Mouse (Mus musculus) right cerebral cortex, postnatal 4 days (tissue): ENCODE measurements around the gene Slc18b1.
A peak's percentile ranks its signal among the peaks of the same experiment; 100 is the strongest.
"Not testable (repeated sequence)": the region's sequence is repeated elsewhere in the genome, so short reads cannot be mapped to it uniquely, and the experiment has no call there.

Experiments used
- DNase-seq: peaks from one replicate; pipeline ENCODE4 v3.0.0-alpha.2; 2022

The Slc18b1 gene

GRCm38 (mm10) chr10:23796551-23797503 lies at the start of gene Slc18b1:
Slc18b1 (plus strand) TSS chr10:23796986.
- DNase-seq, result peak; percentile 52

GRCm38 (mm10) chr10:23754166-23754565 lies 42.6 kb upstream of the Slc18b1 start:
- DNase-seq, result no peak

- DNase-seq, result no peak
Observed at GRCm38 (mm10) chr10:23777288-23777945, 19.4 kb upstream of the Slc18b1 start.

GRCm38 (mm10) chr10:23780539-23781275 lies 16.1 kb upstream of the Slc18b1 start:
- no peak for DNase-seq

GRCm38 (mm10) chr10:23781760-23782735 lies 14.7 kb upstream of the Slc18b1 start:
- no peak for DNase-seq

- no peak for DNase-seq
Observed at GRCm38 (mm10) chr10:23782855-23783492, 13.8 kb upstream of the Slc18b1 start.

- DNase-seq, result no peak
Observed at GRCm38 (mm10) chr10:23783493-23783884, 13.3 kb upstream of the Slc18b1 start.

GRCm38 (mm10) chr10:23784121-23784520 lies 12.7 kb upstream of the Slc18b1 start:
- DNase-seq, result no peak

- DNase-seq, result not testable (repeated sequence)
Observed at GRCm38 (mm10) chr10:23785599-23785998, 11.2 kb upstream of the Slc18b1 start.

- no peak for DNase-seq
Observed at GRCm38 (mm10) chr10:23786040-23786439, 10.7 kb upstream of the Slc18b1 start.

GRCm38 (mm10) chr10:23786631-23787038 lies 10.2 kb upstream of the Slc18b1 start:
- not testable (repeated sequence) for DNase-seq

GRCm38 (mm10) chr10:23787062-23787821 lies 9.5 kb upstream of the Slc18b1 start, which contains the start of gene Rps12:
Rps12 (minus strand) TSS chr10:23787275.
- peak; percentile 98 for DNase-seq

- no peak for DNase-seq
Observed at GRCm38 (mm10) chr10:23788056-23788600, 8.7 kb upstream of the Slc18b1 start.

- no peak for DNase-seq
Observed at GRCm38 (mm10) chr10:23795871-23796520, 790 bp upstream of the Slc18b1 start.

GRCm38 (mm10) chr10:23797606-23798005 lies 820 bp downstream of the Slc18b1 start:
- no peak for DNase-seq

- DNase-seq, result no peak
Observed at GRCm38 (mm10) chr10:23798142-23798541, 1.4 kb downstream of the Slc18b1 start.

GRCm38 (mm10) chr10:23799933-23800332 lies 3.1 kb downstream of the Slc18b1 start:
- DNase-seq, result no peak

- no peak for DNase-seq
Observed at GRCm38 (mm10) chr10:23802911-23803310, 6.1 kb downstream of the Slc18b1 start.

- no peak for DNase-seq
Observed at GRCm38 (mm10) chr10:23804665-23805064, 7.9 kb downstream of the Slc18b1 start.

- DNase-seq, result no peak
Observed at GRCm38 (mm10) chr10:23806201-23806600, 9.4 kb downstream of the Slc18b1 start.
